Mouse (Mus musculus) thymus, postnatal 10 days (tissue): ENCODE data around the gene Dgkb.

Experiments used
- DNase-seq, 2 experiments: peaks; one replicate each; pipeline ENCODE4 v3.0.0; 2021; ENCODE audit warnings: low spot score in 2 of 2

Gene Dgkb

GRCm38 (mm10) chr12:37996417-37996946 is 179.0 kb downstream of the Dgkb start:
- no peak for DNase-seq

DNA sequence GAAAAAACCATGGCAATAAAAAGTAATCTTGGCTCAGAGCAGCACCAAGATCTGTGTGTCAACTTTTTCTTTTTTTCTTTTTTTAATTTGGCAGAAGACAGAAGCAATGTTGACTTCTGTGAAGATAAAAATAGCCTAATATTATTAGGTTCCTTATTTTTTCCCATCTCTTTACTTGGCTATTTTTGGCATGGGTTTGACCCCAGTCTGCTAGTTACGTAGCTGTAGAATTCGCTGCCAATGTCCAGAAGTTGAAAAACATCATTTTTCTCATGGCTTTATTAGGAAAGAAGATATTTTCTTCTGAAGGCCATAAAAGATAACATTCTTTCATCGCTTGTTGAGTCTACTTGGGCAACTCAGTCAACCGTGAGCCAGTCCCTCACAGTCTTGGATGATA is 200.1 kb downstream of the Dgkb start:
- no peak for DNase-seq

DNA sequence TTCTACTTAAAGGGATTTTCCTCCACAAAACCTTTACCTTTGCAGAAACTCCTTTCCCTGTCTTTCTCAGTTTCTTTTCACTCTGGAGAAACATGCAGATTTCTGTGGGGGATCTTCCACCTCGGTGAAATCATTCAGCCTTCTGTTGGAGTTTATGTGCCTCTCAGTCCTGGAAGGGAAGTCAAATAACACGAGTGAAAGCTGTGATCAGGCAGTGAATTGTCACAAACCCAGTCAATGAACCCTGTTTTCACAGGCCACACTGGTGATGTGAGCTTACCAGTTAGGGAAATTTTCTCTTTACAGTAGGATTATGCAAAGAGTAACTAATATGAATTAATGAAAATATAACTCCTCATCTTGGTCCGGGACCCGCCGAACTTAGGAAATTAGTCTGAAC is 229.7 kb downstream of the Dgkb start:
- no peak for DNase-seq

DNA sequence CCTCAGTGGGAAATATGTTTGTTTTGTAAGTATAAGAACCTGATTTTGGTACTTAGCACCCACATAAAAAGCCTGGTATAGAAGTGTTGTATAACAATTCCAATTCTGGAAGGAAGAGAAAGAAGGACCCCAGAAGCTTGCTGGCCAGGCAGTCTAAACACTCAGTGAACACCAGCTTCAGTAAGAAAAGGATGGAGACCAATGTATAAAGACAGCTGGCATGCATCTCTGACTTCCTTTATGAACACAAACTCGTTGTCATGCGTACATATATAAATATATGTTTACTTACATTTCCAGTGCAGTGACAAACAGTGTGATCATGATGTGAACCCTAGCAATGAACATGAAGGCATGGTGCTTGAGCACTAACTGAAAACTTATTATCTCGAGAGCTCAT is 270.7 kb downstream of the Dgkb start:
- no peak for DNase-seq

DNA sequence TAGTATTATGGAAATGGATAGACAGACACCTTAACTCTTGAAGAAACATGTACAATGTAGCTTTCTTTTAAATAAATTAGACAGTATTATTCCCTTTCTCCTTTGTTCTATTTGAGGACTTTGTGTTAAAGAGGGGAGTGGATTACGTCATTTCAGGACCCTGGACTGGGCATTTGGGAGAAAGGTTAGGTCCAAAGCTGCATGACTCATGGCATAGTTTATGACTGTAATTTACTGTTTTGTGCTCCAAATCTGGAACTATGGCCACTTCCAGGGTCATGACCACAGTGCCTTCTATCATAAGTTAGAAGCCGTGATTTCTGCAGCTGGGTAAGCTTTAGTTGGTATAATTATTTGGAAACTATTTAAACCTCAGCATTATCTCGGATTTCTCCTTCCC is 294.4 kb downstream of the Dgkb start:
- DNase-seq, result no peak

DNA sequence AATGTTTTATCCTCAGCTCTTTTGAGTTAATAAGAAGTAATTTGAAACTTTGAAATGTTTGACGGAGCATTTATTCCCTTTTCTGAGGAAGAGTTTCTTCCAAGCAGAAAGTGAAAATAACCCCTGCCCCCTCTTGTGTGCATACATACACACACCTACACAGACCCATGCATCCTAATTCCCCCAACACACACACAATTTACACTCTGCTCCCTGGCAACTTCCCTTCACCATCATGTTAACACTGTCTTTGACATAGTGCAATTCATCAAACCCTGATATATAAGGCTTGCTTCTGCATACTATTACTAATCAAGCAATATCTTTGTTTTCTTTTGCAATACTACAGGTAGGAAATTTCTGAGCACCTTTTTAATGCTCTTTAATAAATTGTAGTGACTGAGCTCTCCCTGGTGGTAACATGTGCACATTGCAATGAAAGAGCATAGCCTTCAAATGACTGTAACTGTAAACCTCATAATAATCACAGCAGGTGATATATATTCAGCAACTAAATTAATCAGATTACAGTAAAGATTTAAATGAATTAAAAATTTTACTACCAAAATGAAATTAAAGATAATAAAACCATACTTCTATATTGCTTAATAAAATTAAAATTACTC is 297.6 kb downstream of the Dgkb start:
- no peak for DNase-seq

GRCm38 (mm10) chr12:38123524-38123923 is 306.0 kb downstream of the Dgkb start:
- DNase-seq, result no peak

DNA sequence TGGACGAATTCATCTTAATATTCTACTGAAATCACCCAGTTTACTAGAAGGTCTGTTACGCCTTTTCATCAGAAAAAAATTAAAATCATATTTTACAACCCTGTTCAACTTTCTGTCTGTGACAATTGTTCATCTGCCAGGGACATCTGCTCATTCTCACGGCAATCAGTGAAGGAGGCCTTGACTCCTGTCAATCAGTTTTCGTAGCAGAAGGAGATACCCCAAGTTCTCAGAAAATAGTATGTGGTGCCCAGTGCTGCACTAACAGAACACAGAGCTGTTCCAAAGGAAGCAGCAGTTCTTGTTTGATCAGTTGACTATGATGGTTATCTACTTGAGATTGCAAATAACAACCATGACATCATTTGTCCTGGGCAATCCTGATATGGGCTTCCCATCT is 307.8 kb downstream of the Dgkb start:
- DNase-seq, result no peak

GRCm38 (mm10) chr12:38130209-38130915 is 312.8 kb downstream of the Dgkb start:
- DNase-seq, result peak in 1 of 2 experiments; percentile 10

DNA sequence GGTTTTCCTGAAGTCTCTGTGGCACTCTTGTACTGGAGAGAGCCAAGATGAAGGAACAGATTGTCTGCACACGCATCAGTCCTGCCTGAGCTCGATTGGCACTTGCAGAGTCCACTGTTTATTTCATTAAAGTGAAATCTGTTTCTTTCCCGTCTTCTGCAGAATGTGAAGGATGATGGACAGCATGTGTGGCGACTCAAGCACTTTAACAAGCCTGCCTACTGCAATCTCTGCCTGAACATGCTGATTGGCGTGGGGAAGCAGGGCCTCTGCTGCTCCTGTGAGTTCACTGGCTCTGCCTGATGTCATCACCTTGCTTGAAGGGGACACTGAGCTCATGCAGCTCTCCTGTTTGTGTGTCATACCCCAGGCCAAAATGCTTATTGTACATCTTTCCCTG is 318.9 kb downstream of the Dgkb start:
- no peak for DNase-seq

DNA sequence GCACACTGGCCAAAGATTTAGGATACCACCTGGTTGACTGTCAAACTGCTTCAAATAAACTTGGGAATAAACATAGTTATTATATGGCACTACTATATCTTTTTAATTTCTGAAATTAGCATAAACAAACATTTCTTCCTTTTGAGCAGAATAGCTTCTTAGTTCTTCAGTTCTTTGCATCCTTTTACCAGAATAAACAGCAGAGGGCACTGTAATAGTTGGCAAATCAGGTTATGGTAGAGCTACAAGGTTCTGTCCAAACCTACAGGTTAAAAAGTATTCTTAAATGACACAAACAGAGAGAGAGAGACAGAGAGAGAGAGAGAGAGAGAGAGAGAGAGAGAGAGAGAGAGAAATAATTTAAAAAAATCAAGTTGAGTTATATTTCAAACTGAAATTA is 322.5 kb downstream of the Dgkb start:
- DNase-seq, result no peak

GRCm38 (mm10) chr12:38232665-38233064 is 415.1 kb downstream of the Dgkb start:
- DNase-seq, result no peak

DNA sequence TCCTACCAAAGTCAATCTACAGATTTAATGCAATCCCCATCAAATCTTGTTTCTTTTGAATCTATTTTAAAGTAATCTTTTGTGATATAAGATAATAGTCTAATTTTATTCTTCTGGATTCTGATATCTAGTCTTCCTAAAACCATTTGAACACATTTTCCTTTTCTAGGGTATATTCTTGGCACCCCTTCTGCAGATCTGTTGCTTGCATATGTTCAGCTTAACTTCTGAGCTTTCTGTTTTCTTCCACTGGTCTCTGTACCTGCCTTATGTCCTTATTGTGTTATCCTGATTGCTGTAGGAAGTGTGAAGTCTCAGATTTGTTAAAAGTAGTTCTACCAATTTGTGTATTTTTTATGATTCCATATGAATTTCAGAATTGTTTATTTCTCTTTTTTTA is 451.3 kb downstream of the Dgkb start:
- no peak for DNase-seq

GRCm38 (mm10) chr12:38301497-38301896 is 484.0 kb downstream of the Dgkb start:
- DNase-seq, result no peak

- DNase-seq, result no peak
These were observed 486.3 kb downstream of the Dgkb start for GRCm38 (mm10) chr12:38303841-38304240.

GRCm38 (mm10) chr12:38304245-38304644 is 486.7 kb downstream of the Dgkb start:
- no peak for DNase-seq

GRCm38 (mm10) chr12:38309885-38310284 is 492.4 kb downstream of the Dgkb start:
- no peak for DNase-seq

GRCm38 (mm10) chr12:38327729-38328271 is 510.3 kb downstream of the Dgkb start:
- DNase-seq, result no peak

DNA sequence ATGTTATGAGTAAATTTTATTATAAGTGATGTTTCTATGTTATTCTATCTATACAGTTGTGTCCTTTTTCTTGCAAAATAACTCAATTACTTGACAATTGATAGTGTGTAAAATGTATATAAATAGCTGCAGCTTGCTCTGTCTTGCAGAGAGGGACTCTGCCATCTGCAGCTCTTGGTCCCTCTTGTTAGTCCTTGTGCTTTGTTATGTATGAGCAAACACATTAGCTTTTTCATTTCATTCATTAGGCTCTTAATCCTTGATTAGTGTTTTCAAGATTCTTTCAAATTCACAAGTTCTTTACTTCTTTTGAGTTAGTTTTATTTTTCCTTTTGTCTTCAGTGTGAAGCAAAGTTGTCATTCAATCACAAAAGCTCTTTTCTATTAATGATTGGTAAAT is 511.3 kb downstream of the Dgkb start:
- DNase-seq, result no peak

DNA sequence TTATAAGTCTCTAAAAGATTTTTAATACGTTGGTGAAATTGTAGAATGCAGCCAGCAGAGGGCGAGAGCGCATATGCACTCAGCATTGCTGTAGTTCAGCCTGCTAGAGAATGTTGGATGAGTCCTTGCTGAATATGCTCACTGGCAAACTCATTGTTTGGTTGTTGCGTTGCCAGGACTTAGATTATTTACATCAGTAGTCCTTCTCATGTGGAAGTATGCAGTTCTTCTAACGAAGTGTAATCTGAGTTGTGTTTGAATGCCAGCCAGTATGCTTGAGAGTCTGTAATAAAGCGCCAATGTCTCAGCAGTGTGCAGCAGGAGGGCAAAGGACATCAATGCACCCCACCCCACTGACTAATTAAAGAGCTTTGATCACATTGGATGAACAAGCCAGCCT is 525.1 kb downstream of the Dgkb start:
- DNase-seq, result peak in 1 of 2 experiments; percentile 4

DNA sequence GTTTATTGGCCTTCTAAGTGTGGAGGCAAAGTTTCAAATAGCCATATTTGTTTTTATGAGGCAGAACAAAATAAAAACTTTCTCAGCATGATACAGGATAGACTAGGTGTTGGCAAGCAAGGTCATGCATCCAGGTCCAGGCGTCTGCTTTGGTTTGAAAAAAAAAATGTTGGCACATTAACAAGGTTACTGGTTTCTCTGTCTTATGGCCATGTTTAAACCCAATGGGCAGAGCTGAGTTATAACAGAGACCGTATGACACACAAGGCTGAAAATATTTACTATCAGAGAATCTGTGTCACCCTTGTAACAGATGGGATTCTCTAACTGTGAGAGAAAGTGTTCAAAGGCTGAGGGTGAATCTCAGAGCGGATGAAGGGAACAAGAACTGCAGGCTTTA is 535.0 kb downstream of the Dgkb start:
- DNase-seq, result no peak

DNA sequence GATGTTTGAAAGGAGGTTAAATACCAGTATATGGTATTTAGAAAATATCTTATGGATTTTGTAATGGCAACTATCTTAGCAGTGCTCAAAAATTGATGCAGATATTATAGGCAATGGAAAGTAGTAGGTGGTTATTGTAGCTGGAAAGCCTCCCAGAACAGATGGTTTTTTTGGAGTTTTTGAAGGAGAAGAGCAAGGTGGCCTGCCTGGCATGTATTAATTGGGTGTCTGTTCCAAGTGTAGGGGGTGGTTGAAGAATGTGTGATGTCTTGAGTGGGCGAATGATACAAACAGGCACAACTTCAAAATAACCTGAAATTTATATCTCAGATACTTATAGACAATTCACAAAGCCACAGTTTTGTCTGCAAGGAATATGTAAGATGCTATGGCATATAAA is 538.9 kb downstream of the Dgkb start:
- DNase-seq, result no peak

DNA sequence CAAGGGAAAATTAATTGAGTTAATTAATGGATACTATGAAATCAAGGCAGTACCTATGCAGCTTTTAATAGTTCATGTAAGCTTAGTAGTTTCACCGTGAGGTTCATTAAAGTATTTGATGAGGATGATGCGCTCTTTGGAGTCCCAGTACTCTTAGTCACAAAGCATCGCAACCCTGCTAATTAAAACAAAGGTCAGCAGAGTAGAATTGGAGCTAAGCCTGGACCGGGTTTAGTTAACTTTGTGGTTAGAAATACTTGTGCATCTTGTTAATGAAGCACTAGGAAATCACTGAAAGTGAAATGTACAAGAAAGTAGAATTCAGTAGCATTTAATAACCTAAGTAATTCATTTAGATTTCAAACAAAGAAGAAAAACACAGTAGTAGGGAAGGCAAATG is 544.0 kb downstream of the Dgkb start:
- no peak for DNase-seq
